Mouse (Mus musculus) layer of hippocampus, adult 8-10 months (tissue): Measurements from ENCODE around the gene Wdr37. TPM values are rescaled to one million over a fixed set of nuclear protein-coding genes. Genes with fewer than 3 reads are reported as not detected.
"Not testable (repeated sequence)": the region's sequence is repeated elsewhere in the genome, so short reads cannot be mapped to it uniquely, and the experiment has no call there.

Experiments
- DNase-seq, 2 experiments: peaks; one replicate each; pipeline ENCODE4 v3.0.0; 2022; ENCODE audit warnings: low spot score in 2 of 2
- total RNA-seq, 4 experiments: library from RNA; stranded (reverse); gene quantifications; 2 replicates each; pipeline ENCODE4 v1.2.4; 2022

The Wdr37 gene
- total RNA-seq = 100 to 1,000 TPM in 3 of 4 experiments, 10 to 100 TPM in 1; 82.9 to 119 (median 110) TPM

DNA sequence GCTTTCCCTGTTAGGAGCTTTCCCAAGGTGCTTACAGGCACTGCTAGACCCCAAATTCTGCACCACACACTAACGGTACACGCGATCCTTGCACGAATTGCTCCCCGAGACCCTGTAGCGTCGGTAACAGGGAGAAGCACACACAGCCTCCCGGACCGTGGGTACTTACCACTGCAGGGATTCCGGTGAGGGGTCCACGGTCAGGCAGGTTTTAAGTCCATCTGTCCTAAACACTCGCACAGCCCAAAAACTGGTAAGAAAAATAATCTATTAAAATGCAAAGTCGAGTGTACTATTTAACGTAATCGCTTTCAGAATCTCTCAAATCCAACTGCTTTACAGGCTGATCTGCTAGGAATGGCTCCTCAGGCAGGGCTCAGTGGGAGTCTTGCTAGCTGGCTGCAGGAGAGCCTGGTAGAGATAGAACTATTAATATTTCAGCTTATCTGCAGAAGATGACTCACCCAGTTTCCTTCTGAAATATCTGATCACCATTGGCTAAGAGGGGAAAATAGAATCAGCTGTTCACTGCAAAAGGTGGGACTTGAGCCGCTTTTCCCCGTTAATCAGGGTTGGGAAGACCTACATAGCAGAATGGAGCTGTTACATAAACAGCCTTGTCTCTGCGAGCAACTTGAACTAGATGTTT is at the start of gene Wdr37:
TSS of gene Wdr37 (minus strand) at position 596 of the 649 bp plus-strand sequence.
- DNase-seq = peak; percentile 72 to 83

DNA sequence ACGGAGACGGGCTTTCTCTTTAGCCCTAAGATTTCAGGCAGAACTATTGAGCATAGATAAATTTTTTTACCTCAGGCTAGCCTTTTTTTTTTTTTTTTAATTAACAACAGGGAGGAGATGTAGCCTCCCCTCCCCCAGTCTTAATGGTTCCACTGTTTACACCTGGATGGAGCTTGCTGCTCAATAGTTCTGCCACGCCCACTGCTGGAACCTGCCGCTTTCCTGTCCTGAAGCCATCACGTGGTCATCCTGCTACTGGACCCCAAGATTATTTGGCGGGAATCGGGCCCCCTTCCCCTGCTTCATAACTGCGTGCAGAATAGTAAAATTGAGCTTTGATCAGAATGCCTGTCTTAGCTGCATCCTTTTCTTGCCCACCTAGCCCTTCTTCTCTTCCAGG is 42.2 kb upstream of the Wdr37 start:
- not testable (repeated sequence) for DNase-seq

DNA sequence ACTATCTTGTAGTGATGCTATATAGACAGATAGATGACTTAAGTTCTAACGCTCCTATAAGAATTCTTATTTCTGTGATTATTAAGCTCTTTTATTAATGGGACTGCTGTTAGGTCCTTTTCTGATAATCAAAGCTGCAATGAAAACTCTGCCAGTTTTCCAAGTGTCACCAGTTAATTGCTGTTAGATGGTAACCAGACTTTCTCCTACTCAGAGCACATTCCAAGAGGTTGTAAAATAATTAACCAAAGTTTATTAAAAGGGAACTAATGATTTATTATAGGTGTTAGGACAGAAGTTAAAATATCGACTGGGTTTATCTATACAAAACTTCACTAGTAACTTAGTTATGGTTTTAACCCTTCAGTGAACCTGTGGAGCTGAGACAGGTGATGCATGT is 34.3 kb upstream of the Wdr37 start:
- not testable (repeated sequence) for DNase-seq

DNA sequence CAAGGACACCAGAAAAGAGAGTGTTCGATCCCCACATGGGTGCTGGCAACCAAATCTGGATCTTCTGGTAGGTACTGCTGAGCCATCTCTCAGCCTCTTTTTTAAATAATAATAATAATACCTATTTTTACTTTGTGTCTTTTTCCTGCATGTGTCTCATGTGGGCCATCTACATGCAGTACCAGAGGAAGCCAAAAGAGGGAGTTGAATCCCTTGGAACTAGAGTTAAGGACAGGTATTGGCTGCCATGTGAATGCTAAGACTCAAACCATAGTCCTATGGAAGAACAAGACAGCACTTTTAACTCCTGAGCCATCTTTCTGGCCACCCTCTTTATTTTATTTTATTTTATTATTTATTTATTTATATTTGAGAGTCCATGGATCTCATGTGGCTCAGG is 16.9 kb upstream of the Wdr37 start:
- DNase-seq = no peak

DNA sequence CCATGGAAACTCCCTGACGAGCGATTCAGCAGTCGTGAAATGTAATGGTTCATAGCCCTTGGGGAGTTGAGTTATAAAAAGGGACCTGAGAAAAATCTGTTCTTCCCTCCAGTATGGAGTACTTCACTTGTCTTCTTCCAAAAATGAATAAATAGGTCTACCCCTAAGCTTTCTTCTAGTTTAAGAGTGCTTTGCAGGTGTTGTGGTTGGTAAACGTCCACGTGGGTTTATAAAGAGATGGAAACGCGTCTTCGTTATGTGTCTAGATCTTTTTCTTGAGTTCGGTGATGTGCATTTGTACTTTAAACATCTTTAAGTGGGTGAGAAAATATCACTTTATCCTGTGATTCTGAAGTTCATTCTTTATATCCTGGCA is 14.5 kb upstream of the Wdr37 start:
- DNase-seq = no peak

DNA sequence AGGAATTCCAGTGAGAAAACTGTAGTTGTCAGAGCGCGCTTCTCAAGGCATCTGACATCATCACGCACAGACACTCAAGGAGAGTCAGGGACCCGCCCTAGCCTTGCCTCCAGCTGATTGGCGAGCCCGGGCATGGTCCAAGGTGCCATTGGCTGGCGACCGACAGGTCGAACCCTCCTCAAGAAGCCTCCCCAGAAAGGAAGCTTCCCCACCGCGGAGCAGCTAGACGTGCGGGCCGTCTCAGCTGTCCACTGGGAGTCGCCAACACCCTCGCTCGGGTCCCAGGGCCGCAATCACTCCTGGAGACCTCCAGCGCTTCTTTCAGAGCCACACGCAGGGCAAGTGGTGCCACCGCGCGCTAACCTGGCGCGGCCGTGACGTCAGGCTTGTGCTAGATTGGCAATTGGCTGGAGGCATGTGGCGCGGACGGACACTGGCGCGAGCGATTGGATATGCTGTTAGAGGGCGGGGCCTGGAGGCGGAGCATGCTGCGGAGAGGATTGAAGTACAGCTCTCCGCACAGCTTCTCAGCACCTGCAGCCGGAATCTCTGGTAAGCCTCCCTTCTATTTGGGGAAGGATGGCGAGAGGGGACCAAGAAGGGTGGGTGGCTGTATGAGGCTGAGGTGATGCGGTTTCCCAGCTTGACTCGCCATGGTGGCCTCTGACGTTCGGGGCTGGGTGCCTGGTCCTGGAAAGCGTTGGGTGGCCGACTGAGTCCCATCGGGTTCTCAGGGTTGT is 13.9 kb upstream of the Wdr37 start, which contains the start of gene Idi1:
TSS of gene Idi1 (plus strand) at position 57 of the 740 bp plus-strand sequence.
- DNase-seq = peak; percentile 97 to 98

DNA sequence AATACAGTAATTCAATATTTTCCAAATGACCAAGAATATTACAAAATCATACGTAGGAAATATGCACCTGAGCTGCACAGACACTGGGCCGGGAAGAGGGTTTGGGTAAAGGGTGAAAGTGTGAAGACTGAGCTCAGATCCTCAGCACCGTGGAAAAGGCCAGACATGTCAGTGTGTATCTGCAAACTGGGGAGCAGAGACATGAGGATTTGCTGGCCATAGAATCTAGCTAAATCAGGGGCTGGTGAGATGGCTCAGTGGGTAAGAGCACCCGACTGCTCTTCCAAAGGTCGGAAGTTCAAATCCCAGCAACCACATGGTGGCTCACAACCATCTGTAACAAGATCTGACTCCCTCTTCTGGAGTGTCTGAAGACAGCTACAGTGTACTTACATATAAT is 12.2 kb upstream of the Wdr37 start:
- DNase-seq = not testable (repeated sequence)

DNA sequence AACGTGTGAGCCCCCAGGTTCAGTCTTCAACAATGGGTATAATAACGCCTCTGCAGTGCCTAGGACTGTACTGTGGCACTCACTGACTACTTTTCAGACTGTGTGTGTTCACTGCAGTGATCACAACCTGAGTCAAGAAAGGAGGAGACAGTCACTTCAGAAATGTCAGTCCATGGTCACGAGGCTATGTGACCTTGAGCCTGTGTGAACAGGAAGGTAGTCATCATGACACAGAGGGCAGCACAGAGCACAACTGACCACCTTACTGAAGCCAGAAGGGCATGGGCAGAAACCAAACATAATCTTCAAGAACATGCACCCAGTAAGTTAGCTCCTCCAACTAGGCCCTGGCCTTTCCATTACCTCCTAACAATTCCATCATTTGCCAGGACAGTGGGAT is 9.9 kb upstream of the Wdr37 start:
- DNase-seq = no peak

DNA sequence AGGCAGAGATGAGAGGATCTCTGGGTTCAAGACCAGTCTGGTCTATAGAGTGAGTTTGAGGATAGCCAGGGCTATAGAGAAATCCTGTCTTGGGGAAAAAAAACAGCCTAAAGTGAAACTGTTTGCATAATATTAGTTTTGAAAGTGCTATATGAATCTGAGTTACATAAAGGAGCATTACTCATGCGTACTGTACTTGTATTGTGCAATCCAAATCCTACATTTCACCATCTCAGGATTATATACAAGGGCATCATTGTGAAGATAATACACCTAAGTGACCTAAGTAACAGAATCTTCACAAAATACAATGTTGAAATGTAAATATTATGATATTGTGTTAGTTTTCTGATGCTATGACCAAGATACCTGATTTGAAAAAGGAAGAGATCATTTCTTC is 2.1 kb upstream of the Wdr37 start:
- no peak for DNase-seq

DNA sequence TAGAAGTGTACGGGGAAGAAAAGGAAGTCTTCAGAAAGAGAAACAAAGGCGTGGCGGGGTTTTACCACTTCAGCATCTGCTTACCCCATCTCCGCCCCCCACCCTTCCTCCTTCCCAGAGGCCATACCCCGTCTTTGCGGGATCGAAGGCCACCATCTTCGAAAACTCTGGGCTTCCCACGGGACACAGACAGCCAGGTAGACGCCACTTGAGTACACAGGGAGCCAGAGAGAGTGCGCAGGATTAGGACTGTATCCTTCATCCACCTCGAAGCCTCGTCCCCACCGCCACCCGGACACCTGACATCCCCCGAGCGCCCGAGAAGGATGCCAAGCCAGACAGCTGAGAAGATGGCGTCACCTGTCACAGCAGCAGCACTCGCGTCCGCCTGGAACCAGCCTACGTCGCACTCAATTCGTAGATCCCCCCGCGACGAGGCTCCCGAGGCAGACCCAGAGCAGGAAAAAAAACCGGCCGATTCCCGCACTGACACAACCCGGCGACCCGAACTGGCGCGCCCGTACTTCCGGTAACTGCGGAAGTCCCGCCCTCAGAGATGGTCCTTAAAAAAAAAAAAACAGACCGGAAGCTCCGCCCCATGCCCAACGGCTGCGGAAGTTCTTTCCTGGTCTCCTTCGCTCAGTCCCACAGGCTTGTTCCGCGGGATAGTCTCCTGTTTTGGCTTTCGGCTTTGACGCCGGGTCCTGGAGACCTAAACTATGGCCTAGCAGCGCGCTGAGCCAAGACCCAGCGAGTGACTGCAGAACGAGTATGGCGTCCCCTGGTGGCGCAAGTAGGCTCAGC is 997 bp downstream of the Wdr37 start:
- peak; percentile 87 to 91 for DNase-seq

DNA sequence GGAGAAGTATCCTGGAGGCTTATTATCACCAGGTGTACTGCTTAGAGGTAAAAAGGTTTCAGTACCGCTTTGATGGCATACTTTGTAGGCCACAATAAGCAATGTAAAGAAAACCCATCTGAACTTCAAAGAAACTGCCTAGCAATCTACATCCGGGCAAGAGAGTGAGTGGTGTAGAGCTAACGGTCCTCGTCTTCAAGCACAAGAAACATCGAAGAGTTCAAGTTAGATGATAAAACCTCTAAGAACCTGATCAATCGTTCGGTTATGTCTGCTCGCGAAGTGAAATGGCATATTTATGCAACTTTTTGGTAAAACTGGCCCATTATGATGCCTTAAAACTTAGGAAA is 1.6 kb downstream of the Wdr37 start:
- no peak for DNase-seq

DNA sequence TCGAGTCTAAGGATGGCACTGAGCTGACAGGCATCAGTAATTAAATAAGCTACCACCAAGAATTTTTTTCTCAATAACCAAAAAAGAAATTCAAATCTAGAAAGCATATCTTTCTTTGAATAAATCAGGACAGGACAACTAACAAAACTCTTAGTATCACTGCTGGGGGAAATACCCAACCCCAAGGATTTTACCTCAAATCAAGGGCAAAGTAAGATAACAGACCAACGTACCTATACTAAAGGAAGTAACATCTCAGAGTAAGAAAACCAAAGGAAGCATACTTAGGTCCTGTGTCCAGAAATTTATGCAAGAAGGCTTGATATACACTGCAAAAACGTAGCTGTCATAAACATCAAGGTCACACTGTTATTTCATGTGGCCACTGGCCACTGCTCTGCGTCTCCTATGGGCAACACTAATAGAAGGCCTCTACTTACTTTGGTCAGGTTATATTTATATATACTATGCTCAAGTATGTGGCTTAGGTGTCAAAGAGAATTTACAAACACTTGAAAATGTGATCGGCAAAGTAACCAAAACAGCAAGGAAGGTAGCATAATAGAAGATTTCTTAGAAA is 2.0 kb downstream of the Wdr37 start:
- DNase-seq = no peak

DNA sequence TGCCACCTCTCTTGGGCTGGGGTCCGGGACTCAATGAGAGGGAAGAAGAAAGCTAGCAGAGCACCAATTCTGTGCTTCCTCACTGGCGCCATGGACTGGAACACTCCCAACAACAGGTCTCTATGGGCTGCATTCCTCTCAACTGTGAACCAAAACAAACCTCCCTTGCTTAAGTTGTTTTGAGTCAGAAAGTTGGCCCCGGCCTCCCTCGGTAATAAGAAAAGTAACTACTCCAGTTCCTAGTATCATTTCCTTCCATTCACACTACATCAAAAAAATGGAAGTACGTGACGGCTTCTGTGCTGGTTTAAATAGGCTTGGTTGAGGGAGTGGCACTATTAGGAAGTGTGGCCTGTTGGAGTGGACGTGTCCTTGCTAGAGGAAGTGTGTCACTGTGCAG is 5.1 kb downstream of the Wdr37 start:
- DNase-seq = no peak

DNA sequence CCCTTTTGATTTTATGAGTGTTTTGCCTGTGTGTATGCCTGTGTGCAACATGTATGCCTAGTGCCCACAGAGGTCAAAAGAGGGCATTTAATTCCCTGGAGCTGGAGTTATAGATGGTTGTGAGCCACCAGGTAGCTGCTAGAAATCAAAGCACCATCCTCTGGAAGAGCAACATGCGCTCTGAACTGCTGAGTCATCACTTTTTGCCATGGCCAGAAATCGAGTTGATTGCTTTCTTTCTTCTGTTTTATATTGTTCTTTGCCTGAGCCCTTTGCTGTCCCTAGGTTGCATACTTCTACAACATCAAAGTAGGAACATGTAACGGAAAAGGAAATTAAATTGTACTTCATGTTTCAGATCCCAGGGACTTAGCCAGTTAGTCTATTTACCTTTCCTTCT is 6.7 kb downstream of the Wdr37 start:
- DNase-seq = no peak

DNA sequence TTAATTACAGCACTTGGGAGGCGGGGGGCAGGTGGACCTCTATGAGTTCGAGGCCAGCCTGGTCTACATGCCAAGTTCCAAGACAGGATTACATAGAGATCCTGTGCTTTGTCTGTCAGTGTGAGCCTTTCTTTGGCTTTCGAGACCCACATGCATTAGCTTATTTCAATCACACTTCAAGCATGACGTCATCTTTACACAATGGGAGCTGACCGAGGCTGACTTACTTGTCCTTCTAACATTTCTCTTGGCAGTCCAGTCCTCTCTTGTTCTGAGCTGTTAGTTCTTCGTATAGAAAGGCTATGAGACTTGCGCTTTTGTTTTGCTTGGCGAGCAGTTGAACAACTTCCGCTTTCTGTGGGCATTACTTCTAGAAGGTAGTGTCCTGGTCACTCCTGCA is 10.8 kb downstream of the Wdr37 start:
- DNase-seq = no peak

DNA sequence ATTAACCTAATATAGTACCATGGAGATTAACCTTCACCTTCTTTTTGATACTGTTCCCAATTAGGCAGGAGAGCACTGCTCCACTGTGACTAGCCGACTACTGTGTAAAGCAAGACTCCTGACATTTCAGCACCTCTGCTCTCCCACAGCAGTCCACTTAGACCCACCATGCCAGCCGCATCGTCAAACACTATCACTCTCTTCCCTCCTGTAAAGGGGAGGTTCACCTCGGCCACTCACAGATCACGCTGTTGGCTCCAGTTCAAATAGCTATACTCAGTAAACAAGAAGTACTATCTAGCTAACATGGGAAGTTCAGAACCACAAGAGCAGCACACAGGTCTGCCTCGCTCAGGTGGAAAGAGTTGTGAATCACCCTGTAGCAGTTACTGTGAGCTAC is 13.3 kb downstream of the Wdr37 start:
- no peak for DNase-seq

DNA sequence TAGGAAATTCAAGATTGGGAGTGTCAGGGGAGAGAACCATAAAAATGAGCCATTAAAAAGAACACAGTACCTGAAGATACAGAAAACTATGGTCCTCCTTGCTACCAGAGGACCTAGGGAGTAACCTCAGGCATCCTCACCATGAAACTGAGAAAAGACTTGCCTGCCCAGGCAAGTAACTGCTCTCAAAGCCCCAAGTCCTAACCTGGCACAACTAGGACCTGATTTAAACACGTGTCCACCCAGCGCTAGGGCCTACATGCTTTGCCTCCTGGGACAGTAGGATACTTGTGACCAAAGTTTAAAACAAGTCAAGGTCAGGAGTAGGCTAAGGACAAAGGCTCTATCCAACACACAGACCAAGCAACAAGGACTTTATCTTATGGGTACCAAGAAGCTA is 16.9 kb downstream of the Wdr37 start:
- DNase-seq = no peak

DNA sequence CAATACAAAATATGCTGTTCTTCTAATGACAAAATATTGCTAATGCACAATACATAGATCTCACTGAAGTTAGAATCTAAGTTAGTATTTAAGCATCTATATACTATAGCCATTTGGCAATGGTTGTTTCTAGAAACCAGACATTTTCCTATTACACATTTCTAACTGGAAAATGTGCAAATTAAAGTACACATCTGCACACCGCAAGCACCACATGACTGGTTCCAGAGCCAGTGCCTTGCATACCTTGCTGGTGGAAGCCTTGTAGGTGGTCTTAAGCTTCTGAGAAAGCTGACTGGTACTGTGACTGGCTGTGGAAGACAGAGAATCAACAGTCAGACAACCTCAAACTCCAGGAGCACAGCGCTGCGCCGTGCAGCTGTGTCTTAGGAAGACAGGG is 18.3 kb downstream of the Wdr37 start:
- no peak for DNase-seq

DNA sequence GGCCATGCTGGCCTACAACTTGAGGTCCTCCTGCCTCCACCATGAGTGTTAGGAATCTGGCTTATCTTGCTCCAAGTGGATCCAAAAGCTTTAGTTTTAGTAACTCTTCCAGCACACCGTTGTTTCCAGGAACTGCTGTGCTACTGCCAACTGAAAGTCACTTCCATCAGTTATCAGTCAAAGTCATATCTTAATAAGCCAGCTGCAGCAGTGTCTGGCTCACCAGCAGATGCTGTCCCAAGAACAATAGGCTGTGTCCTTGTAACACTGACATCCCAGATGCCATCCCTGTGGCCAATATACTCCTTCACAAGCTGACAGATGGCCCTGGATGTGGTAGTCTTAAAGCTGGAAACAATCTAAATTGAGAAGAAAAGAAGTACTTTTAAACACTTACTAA is 22.4 kb downstream of the Wdr37 start:
- DNase-seq = no peak

DNA sequence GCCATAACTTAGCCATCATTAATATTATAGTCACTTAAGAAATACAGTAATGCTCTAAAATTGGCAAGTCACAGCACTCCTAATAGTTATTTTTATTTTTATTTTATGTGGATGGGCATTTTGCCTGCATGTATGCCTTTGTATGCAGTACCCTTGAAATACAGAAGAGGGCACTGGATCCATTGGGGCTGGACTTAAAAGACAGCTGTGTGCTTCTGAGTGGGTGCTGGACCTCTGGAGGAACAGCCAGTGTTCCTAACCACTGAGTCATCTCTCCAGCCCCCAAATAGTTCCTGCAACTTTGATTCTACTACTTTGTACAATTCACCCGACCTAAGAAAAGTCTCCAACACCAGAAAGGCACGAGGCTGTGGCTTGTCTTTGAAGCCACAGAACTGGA is 24.0 kb downstream of the Wdr37 start:
- no peak for DNase-seq

DNA sequence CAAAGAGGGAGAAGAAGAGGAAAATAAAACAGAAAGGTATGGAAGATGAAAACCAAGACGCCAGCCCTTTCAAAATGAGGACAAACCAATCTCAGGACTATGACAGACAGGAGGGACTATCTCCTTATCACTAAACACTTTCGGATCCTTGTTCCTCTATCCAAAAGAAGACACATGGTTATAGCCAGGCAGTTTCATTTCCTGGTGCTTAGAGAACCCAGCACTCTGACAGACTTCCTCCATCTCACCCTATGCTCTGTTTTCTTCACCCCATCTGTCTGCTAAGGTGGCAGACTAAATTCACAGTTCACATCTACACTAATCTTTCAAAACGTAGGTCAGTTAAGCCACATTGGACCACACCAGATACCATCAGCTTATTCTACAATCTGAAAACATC is 29.4 kb downstream of the Wdr37 start:
- no peak for DNase-seq

DNA sequence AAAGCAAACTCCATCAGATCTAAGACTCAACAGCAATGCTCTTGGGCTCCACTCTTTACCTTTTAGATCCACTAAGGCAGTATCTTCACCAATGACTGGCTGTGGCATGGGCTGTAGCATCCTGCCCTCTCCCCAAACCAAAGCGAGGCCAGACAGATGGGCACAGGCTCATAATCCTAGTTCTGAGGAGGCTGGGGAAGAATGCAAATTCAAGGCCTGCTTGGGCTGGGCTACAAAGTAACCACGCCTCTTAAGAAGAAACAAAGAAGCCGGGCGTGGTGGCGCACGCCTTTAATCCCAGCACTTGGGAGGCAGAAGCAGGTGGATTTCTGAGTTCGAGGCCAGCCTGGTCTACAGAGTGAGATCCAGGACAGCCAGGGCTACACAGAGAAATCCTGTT is 29.9 kb downstream of the Wdr37 start:
- not testable (repeated sequence) for DNase-seq
